Mouse (Mus musculus) CH12.LX (cell line): ENCODE measurements at regions not wholly inside any gene's neighbourhood (a gene's known extent, or its start where the extent isn't known, plus 50 kb on each side); places are given as distances from the start of the nearest gene placed in this dataset.

ENCODE experiments used
- CTCF ChIP-seq, 2 experiments: IDR thresholded peaks in 1 of 2; conservative IDR thresholded peaks in 1 of 2; 2 replicates each; pipeline ENCODE4 v1.5.1; 2011 to 2012; ENCODE audit warnings: low read depth in 2 of 2, low read length in 2 of 2, improper control_type of control experiment in 1 of 2, inconsistent platforms in 1 of 2, mild to moderate bottlenecking in 1 of 2, moderate library complexity in 1 of 2
- EP300 ChIP-seq: IDR thresholded peaks from 2 replicates; pipeline ENCODE4 v1.6.1; 2011; ENCODE audit warnings: low read length, improper control_type of control experiment
- JUN ChIP-seq: IDR thresholded peaks from 2 replicates; pipeline ENCODE4 v1.6.1; 2011; ENCODE audit warnings: low read depth, mild to moderate bottlenecking, low read length, improper control_type of control experiment, moderate library complexity; ENCODE audit not compliant: insufficient read depth
- MAZ ChIP-seq: IDR thresholded peaks from 2 replicates; pipeline ENCODE4 v1.6.1; 2012; ENCODE audit warnings: low read depth, mild to moderate bottlenecking, inconsistent platforms, low read length, improper control_type of control experiment, moderate library complexity
- MYC ChIP-seq: IDR thresholded peaks from 2 replicates; pipeline ENCODE4 v1.6.1; 2011; ENCODE audit warnings: low read depth, mild to moderate bottlenecking, improper control_type of control experiment, low read length
- POLR2A ChIP-seq: IDR thresholded peaks from 2 replicates; pipeline ENCODE4 v1.6.1; 2011; ENCODE audit warnings: low read depth, mild to moderate bottlenecking, improper control_type of control experiment, low read length

- no peak for TF ChIP-seq JUN
- TF ChIP-seq CTCF (conservative IDR thresholded peaks at IDR 0.05 in 1 of 2, IDR thresholded peaks at IDR 0.05 in 1 of 2; ENCODE audit: low read depth in 2 of 2, low read length in 2 of 2) = no peak
- TF ChIP-seq MAZ = no peak
- no peak for TF ChIP-seq POLR2A
- TF ChIP-seq MYC = no peak
- TF ChIP-seq EP300 = no peak
Observed at GRCm38 (mm10) chr17:88860576-88860975, 68.8 kb upstream of the Lhcgr start.
